Mouse (Mus musculus) gastrocnemius, adult 2 months (tissue): ENCODE data around the gene Ncs1. TPM values are rescaled to one million over a fixed set of nuclear protein-coding genes. Genes with fewer than 3 reads are reported as not detected.

Experiments used
- DNase-seq: peaks from one replicate; pipeline ENCODE4 v3.0.0; 2022
- H3K27ac ChIP-seq: fragments of 200-600 bp; 2 replicates; pipeline ENCODE4 v1.8.1; 2022; ENCODE audit warnings: mild to moderate bottlenecking
- H3K4me3 ChIP-seq: fragments of 200-600 bp; 2 replicates; pipeline ENCODE4 v1.8.1; 2022; ENCODE audit warnings: mild to moderate bottlenecking, moderate library complexity
- CTCF ChIP-seq: fragments of 200-600 bp; IDR thresholded peaks from 2 replicates; pipeline ENCODE4 v1.8.1; 2022; ENCODE audit warnings: antibody characterized with exemption, mild to moderate bottlenecking, moderate library complexity
- intact Hi-C: fragments of 180-260 bp; cut with DNase I; formaldehyde crosslinking; loops from one replicate; pipeline ENCODE4 v1.15.1; 2025
- total RNA-seq, 2 experiments: library from RNA; stranded (reverse); gene quantifications; 2 replicates each; pipeline ENCODE4 v1.2.3; 2021

Ncs1 gene
- total RNA-seq, 2 experiments from 2014 or later, result 4.6 to 5.1 TPM

DNA sequence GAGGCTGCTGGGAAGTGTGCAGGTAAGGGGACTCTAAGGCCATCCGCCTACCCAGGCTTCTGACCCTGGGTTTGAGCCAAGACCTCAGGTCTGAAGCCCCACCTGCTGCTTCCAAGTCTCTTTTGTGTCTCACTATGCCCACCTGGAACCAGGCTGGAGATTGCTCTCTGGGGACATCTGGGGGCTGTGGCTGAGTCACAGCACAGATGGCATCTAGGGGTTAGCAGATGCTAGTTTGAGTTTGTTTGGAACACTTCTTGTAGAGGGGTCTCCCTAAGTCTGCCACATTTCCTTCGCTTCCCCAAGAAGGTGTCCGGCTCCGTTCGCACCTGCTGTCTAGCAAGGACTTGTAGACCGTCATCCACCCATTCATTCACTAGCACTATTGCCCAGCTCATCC, 23.6 kb downstream of the Ncs1 start:
- Histone ChIP-seq H3K27ac (no peak overlapping the region), H3K4me3 (no peak overlapping the region)
- DNase-seq, result no peak
- intact Hi-C loops, result no loop called here
- no peak for TF ChIP-seq CTCF

DNA sequence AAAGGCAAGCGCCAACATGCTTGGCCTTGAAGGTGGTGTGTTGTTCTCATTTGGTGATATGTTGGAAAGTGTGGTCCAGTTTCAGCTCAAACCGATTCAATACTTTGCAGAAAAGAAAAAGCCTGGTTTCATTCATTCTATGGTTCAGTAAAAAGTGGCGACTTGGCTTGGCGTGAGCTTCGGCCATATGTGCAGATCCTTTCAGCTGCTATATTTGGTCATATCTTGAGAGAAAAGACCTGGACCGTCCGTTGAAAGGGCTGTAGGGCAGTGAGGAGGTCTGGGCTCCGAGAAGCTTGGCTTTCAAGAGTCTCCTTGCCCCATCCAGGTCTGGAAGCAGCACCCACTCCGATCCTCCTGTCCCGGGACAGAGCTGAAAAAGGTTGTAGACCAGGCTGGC, 24.2 kb downstream of the Ncs1 start:
- no peak for DNase-seq
- H3K4me3 ChIP-seq, result no peak overlapping the region
- intact Hi-C loops, result loop anchor here (1.0 kb wide), 1 partner anchor 76 kb away; no protein-coding TSS in a partner anchor
- no peak for TF ChIP-seq CTCF
- H3K27ac ChIP-seq, result no peak overlapping the region

DNA sequence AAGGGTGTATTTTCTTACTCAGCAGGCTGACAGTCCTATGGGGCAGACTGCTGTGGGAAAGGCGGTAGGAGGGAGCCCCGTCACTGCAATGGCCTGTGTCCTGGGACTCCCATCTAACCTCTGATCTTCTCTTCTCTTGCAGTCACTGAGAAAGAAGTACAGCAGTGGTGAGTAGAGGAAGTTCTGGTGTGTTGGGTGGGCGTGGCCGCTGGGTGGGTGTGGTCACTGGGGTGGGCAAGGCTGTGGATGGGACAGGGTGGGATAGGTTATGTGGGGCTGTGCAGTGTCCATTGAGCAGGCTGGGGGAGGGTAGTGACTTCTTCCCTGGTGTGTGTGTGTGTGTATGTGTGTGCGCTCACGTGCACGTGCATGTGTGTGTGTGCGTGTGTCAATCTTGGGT, 24.8 kb downstream of the Ncs1 start:
- Histone ChIP-seq H3K27ac (no peak overlapping the region), H3K4me3 (no peak overlapping the region)
- no peak for DNase-seq
- no peak for TF ChIP-seq CTCF
- intact Hi-C loops, result loop anchor here (1.0 kb wide), 1 partner anchor 76 kb away; no protein-coding TSS in a partner anchor

DNA sequence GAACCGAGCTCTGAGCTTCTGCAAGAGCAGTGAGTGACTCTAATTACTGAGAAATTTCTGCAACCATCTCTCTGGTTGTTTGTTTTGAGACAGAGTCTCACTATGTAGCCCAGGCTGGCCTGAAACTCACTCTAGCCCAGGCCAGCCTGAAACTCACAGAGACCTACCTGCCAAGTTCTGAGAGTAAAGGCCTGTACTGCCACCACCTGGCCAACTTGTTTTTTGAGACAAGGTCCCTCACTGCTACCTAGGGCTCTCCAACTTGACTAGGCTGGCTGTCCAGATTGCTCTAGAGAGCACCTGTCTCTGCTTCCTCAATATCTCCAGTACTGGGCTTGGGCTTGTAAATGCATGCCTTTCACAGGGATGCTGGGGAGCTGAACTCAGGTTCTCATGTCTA, 25.4 kb downstream of the Ncs1 start:
- no peak for DNase-seq
- intact Hi-C loops, result no loop called here
- Histone ChIP-seq H3K4me3 (no peak overlapping the region), H3K27ac (no peak overlapping the region)
- peak; percentile 46 for TF ChIP-seq CTCF

DNA sequence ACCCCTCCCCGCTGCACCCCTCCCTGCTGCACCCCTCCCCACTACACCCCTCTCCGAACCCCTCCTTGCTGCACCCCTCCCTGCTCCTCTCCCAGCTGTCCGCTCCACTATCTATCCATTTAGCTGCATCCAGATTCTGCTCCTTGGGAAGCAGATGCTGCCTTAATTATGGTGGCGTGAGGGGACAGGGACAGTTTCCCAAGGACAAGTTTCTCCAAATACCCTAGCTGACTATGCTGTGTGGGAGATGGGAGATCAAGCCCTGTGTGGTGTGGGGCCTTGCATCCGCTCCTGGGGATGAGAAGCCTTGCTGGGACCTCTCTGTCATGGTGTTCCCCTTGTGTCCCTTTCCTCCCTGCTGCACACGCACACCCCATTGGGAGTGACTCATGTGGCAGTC, 29.4 kb downstream of the Ncs1 start:
- H3K27ac ChIP-seq, result no peak overlapping the region
- intact Hi-C loops, result no loop called here
- no peak overlapping the region for H3K4me3 ChIP-seq
- DNase-seq, result no peak
- TF ChIP-seq CTCF, result no peak

DNA sequence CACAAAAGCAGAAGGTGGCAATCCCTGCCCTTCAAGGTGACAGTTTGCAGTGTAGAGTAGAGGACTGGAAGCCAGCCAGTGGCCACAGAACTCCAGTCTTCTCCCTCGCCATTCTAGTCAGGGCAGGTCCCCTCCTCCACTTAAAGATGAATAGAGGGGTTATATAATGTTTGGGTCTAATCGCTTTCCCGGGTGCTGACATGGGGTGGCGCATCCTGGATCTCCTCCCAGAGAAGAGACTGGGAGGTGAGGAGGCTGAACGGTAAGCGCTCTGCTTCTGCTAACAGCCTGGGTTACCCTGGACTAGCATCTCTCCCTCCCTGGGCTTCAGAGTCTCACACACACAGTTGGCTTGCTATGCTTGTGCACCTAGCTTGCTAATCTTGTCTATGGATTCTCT, 32.2 kb downstream of the Ncs1 start:
- no peak overlapping the region for H3K27ac ChIP-seq

DNA sequence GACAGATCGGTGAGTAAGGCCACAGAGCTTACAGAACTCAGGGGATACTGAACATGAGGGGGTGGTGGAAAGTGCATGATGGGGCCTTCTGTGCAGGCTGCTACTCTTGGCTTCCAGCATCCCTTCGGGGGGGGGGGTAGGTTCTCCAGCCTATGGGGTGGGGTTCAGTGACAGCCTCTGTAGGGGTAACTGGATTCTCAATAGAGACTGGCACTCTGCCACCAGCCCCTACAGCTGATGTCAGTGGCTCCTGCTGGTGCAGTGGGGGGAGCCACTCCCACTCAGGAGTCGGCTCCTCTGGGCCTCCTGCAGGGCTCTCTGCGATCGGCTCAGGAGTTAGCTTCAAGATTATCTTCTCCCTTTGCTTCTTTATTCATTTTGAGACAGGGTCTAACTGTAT, 32.9 kb downstream of the Ncs1 start:
- intact Hi-C loops, result no loop called here
- Histone ChIP-seq H3K27ac (no peak overlapping the region), H3K4me3 (no peak overlapping the region)
- TF ChIP-seq CTCF, result no peak
- no peak for DNase-seq

More for the DNA sequence above, 32.2 kb downstream of the Ncs1 start:
- H3K4me3 ChIP-seq, result no peak overlapping the region
- TF ChIP-seq CTCF, result no peak
- intact Hi-C loops, result no loop called here
- DNase-seq, result no peak

DNA sequence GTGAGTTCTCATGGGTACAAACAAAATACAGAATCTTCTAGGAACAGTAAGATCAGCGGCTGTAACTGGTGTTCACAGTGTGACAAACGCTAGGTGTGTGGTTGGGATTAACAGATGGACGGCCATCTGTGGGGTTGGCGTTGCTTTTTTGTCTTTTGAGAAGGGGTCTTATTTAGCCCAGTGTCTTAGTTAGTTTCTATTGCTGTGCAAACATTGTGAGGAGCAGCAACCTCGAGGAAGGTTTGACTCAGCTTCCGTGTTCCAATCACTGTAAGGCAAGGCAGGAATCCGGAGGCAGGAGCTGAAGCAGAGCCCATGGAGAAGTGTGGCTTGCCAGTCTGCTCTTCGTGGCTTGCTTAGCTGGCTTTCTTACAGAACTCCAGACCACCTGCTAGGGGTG, 35.5 kb downstream of the Ncs1 start:
- TF ChIP-seq CTCF, result no peak
- DNase-seq, result no peak
- intact Hi-C loops, result no loop called here
- no peak overlapping the region for H3K4me3 ChIP-seq
- H3K27ac ChIP-seq, result no peak overlapping the region

DNA sequence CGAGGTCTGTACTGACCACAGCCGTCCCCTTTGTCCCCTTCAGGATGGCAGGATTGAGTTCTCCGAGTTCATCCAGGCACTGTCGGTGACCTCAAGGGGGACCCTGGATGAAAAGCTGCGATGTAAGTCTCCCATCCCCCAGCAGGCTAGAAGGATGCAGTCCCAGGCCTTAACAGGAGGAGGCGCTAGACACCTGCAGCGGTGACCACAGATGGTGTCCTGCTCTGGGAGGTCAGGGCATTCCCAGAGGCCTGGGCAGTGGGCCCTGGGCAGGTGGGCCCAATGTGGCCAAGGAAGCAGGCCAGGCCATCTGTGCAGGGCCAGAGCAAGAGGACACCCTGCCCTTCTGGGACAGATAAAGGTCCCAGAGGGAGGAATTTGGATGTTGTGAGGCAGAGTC, 36.6 kb downstream of the Ncs1 start:
- peak; percentile 42; the same call in 1 of the 2 replicates for TF ChIP-seq CTCF
- intact Hi-C loops, result no loop called here
- H3K27ac ChIP-seq, result no peak overlapping the region
- no peak for DNase-seq
- no peak overlapping the region for H3K4me3 ChIP-seq

DNA sequence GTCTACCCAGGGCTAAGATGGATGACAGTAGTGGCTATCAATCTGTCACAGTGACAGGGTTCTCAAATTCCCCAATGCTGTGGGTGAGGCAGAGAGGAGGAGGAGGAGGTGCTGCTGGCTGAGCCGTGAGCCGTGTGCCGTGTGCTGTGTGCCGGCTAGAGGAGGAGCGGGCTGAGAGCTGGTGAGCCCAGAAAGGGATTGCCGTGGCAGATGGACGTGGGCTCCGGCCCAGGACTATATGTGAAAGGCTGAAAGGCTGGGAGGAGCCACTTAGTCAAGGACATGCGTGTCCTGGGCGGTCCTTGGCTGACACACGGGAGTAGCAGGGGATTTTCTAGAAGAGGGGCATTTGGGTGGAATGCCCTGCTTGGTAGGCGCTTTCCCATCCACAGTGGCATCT, 37.3 kb downstream of the Ncs1 start:
- intact Hi-C loops, result no loop called here
- Histone ChIP-seq H3K4me3 (no peak overlapping the region), H3K27ac (no peak overlapping the region)
- DNase-seq, result no peak
- TF ChIP-seq CTCF, result no peak

DNA sequence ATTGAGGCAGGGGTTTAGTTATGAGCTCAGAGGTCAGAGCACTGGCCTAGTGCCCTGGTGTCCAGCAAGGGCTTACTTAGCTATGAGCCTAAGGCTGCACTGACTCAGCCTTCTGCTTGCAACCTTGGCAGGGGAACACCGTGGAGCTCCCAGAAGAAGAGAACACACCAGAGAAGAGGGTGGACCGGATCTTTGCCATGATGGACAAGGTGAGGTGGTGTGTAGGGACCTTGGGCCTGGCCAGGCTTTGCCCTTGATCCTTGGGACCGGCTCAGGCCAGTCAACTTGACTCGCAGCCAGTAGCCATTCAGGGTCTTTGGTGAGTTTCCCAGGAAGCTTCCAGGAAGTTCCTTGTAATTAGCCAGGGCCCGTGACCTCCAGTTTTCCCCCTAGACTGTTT, 38.9 kb downstream of the Ncs1 start:
- no peak for DNase-seq
- no peak overlapping the region for H3K4me3 ChIP-seq
- H3K27ac ChIP-seq, result no peak overlapping the region
- no peak for TF ChIP-seq CTCF
- intact Hi-C loops, result no loop called here

DNA sequence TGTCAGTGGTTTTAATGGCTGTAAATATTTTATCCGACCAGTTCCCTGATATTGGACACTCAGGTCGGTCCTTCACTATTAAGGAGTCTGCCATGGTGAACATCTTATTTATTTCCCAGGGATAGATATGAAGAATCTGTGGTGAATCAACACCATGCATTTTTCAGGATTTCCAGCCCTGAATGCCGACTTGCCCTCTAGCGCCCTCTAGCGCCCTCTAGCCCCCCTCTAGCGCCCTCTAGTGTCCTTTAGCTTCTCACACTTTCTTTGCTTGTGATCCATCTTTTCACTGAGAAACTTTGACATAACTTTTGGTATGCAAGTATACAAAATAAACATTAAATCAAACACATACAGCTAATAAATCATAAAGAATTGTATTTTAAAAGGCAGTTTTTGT, 45.8 kb downstream of the Ncs1 start:
- intact Hi-C loops, result loop anchor here (2.0 to 5.0 kb wide), 2 partner anchors 91 to 267 kb away; no protein-coding TSS in a partner anchor
- Histone ChIP-seq H3K4me3 (no peak overlapping the region), H3K27ac (no peak overlapping the region)
- DNase-seq, result peak; percentile 73
- TF ChIP-seq CTCF, result no peak; the same call in none of the 2 replicates

DNA sequence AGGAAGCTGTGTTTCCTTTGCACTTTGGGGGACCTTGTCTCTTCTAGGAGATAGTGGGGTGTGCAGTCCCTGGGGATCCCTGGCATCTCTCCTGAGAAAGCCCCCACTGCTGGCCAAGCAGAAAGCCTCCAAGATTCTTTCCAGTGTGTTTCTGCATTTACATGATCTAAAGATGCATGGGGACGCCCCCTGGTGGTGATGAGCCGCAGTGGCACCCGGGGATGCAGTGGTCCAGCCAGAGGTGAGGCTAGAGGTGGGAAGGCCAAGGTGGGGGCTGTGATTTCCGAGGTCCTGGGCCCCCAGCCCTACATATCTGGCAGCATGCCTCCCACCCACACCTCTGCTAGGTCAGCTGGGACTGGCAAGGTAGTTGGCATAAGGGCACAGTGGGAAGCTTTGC, 49.4 kb downstream of the Ncs1 start:
- TF ChIP-seq CTCF, result peak; percentile 97
- Histone ChIP-seq H3K4me3 (no peak overlapping the region), H3K27ac (no peak overlapping the region)
- DNase-seq, result peak; percentile 83
- intact Hi-C loops, result loop anchor here (5.0 kb wide), 1 partner anchor 87 kb away; no protein-coding TSS in a partner anchor

DNA sequence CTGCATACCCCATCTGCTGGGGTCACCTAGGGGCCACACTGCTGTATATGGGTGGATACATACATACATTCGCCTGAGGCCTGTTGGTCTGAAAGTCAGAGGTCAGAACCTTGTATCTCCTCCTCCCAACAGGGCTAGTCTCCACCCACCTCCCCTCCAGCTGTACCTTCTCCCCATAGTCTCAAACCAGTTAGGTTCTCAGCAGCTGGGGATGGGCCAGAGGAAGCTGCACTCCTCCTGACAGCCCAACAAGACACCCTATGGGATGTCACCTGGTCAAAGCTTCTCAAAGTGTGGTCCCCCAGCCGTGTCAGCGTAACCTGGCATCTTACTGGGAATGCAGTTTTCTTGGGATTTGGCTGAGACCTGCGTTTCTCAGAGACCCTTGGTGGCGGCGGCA, 50.8 kb downstream of the Ncs1 start:
- no peak for TF ChIP-seq CTCF
- Histone ChIP-seq H3K4me3 (no peak overlapping the region), H3K27ac (no peak overlapping the region)
- intact Hi-C loops, result no loop called here
- no peak for DNase-seq
